Mouse (Mus musculus): Measurements from ENCODE around the gene Wdr75. TPM values are rescaled to one million over a fixed set of nuclear protein-coding genes. Genes with fewer than 3 reads are reported as not detected.

The Wdr75 gene
- polyA plus RNA-seq, 1 experiment, result 26.0 TPM

DNA sequence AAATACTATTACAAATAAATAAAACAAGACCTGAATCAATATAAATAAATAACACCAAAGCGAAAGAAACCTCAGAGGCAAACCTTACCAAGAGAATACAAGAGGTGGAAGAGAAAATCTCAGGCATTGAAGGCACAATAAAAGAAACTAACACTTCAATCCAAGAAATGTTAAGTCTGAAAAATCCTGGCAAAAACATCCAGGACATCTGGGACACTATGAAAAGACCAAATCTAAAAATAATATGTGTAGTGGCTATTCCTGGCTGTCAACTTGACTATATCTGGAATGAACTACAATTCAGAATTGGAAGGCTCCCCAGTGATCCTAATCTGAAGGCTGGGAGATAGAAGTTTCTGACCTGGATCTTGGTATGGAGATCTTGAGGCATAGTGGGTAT, 50.5 kb downstream of the Wdr75 start:
- Histone ChIP-seq H3K4me3 (ENCODE audit: insufficient read depth, poor library complexity, severe bottlenecking) (no peak overlapping the region), H3K36me3 (ENCODE audit: control insufficient read depth, insufficient read depth) (no peaks in the 10 kb centered on the region), H3K27me3 (ENCODE audit: control insufficient read depth, insufficient read depth, insufficient read length) (no peaks in the 10 kb centered on the region), H3K79me3 (ENCODE audit: low read depth) (no peaks in the 10 kb centered on the region), H3K79me2 (ENCODE audit: control insufficient read depth, insufficient read depth) (no peaks in the 10 kb centered on the region), H3ac (ENCODE audit: control insufficient read depth, insufficient read length, low read depth) (no peak overlapping the region)
- no peak for TF ChIP-seq FOSL1 (IDR thresholded peaks at IDR 0.05; ENCODE audit: insufficient read depth, low read length, poor library complexity, severe bottlenecking)
- no peak for TF ChIP-seq CTCF (IDR thresholded peaks at IDR 0.05; ENCODE audit: control insufficient read depth, insufficient read depth, insufficient read length)
- no peak for TF ChIP-seq CEBPB (IDR thresholded peaks at IDR 0.05; ENCODE audit: low read depth)
- TF ChIP-seq MAX (IDR thresholded peaks at IDR 0.05), result no peak

GRCm38 (mm10) chr1:45858038-45858437, 63.1 kb downstream of the Wdr75 start:
- no peaks in the 10 kb centered on the region for H3K79me2 ChIP-seq (ENCODE audit: control insufficient read depth, insufficient read depth)
- no peaks in the 10 kb centered on the region for H3K36me3 ChIP-seq (ENCODE audit: control insufficient read depth, insufficient read depth)
- no peak overlapping the region for H3K4me3 ChIP-seq (ENCODE audit: insufficient read depth, poor library complexity, severe bottlenecking)
- TF ChIP-seq MYOG (IDR thresholded peaks at IDR 0.05; ENCODE audit: control insufficient read depth, extremely low read depth, insufficient read length) (no peak), MAX (IDR thresholded peaks at IDR 0.05) (no peak), CEBPB (IDR thresholded peaks at IDR 0.05; ENCODE audit: low read depth) (no peak), USF1 (IDR thresholded peaks at IDR 0.05; ENCODE audit: low read depth) (no peak), CTCF (IDR thresholded peaks at IDR 0.05; ENCODE audit: control insufficient read depth, insufficient read depth, insufficient read length) (no peak), FOSL1 (IDR thresholded peaks at IDR 0.05; ENCODE audit: insufficient read depth, low read length, poor library complexity, severe bottlenecking) (no peak), MYOD1 (IDR thresholded peaks at IDR 0.05; ENCODE audit: control insufficient read depth, insufficient read length, low read depth) (no peak)
- H3K27me3 ChIP-seq (ENCODE audit: control insufficient read depth, insufficient read depth, insufficient read length), result no peaks in the 10 kb centered on the region
- H3K79me3 ChIP-seq (ENCODE audit: low read depth), result no peaks in the 10 kb centered on the region
- no peak overlapping the region for H3ac ChIP-seq (ENCODE audit: control insufficient read depth, insufficient read length, low read depth)

- Histone ChIP-seq H3K36me3 (ENCODE audit: control insufficient read depth, insufficient read depth) (no peaks in the 10 kb centered on the region), H3K4me3 (ENCODE audit: insufficient read depth, poor library complexity, severe bottlenecking) (no peak overlapping the region), H3K27me3 (ENCODE audit: control insufficient read depth, insufficient read depth, insufficient read length) (no peaks in the 10 kb centered on the region), H3ac (ENCODE audit: control insufficient read depth, insufficient read length, low read depth) (no peak overlapping the region), H3K79me3 (ENCODE audit: low read depth) (no peaks in the 10 kb centered on the region), H3K79me2 (ENCODE audit: control insufficient read depth, insufficient read depth) (no peaks in the 10 kb centered on the region)
- TF ChIP-seq MYOD1 (IDR thresholded peaks at IDR 0.05; ENCODE audit: control insufficient read depth, insufficient read length, low read depth) (no peak), MYOG (IDR thresholded peaks at IDR 0.05; ENCODE audit: control insufficient read depth, extremely low read depth, insufficient read length) (no peak), CEBPB (IDR thresholded peaks at IDR 0.05; ENCODE audit: low read depth) (no peak), FOSL1 (IDR thresholded peaks at IDR 0.05; ENCODE audit: insufficient read depth, low read length, poor library complexity, severe bottlenecking) (no peak), USF1 (IDR thresholded peaks at IDR 0.05; ENCODE audit: low read depth) (no peak), CTCF (IDR thresholded peaks at IDR 0.05; ENCODE audit: control insufficient read depth, insufficient read depth, insufficient read length) (no peak), MAX (IDR thresholded peaks at IDR 0.05) (no peak)
These were observed 65.4 kb downstream of the Wdr75 start for GRCm38 (mm10) chr1:45860349-45860748.

GRCm38 (mm10) chr1:45861162-45861561, 66.2 kb downstream of the Wdr75 start:
- H3K79me3 ChIP-seq (ENCODE audit: low read depth), result no peaks in the 10 kb centered on the region
- no peaks in the 10 kb centered on the region for H3K36me3 ChIP-seq (ENCODE audit: control insufficient read depth, insufficient read depth)
- H3K4me3 ChIP-seq (ENCODE audit: insufficient read depth, poor library complexity, severe bottlenecking), result no peak overlapping the region
- no peaks in the 10 kb centered on the region for H3K79me2 ChIP-seq (ENCODE audit: control insufficient read depth, insufficient read depth)
- no peak overlapping the region for H3ac ChIP-seq (ENCODE audit: control insufficient read depth, insufficient read length, low read depth)
- no peak for TF ChIP-seq FOSL1 (IDR thresholded peaks at IDR 0.05; ENCODE audit: insufficient read depth, low read length, poor library complexity, severe bottlenecking)
- TF ChIP-seq USF1 (IDR thresholded peaks at IDR 0.05; ENCODE audit: low read depth), result no peak
- no peak for TF ChIP-seq MAX (IDR thresholded peaks at IDR 0.05)
- TF ChIP-seq MYOG (IDR thresholded peaks at IDR 0.05; ENCODE audit: control insufficient read depth, extremely low read depth, insufficient read length), result no peak
- TF ChIP-seq CEBPB (IDR thresholded peaks at IDR 0.05; ENCODE audit: low read depth), result no peak
- TF ChIP-seq MYOD1 (IDR thresholded peaks at IDR 0.05; ENCODE audit: control insufficient read depth, insufficient read length, low read depth), result no peak
- TF ChIP-seq CTCF (IDR thresholded peaks at IDR 0.05; ENCODE audit: control insufficient read depth, insufficient read depth, insufficient read length), result no peak
- H3K27me3 ChIP-seq (ENCODE audit: control insufficient read depth, insufficient read depth, insufficient read length), result no peaks in the 10 kb centered on the region

DNA sequence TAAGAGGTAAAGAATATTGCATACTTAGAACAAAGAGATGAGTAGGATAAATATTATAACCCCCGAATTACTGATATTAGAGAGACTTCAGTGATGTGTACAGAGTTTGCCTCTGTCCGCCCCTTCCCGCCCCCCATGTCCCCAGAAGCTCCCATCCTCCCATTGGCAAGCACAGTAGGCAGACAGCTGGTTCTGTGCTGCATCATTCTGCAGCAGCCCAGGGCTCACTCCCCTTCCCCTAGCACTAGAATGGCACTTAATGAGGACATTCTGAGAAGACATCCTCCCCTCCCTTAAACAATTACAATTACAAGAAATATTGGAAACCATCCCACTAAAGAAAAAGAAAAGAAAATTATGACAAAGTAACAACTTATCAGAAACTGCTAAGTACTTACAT, 68.7 kb downstream of the Wdr75 start:
- no peak overlapping the region for H3K4me3 ChIP-seq (ENCODE audit: insufficient read depth, poor library complexity, severe bottlenecking)

GRCm38 (mm10) chr1:45864564-45865014, 69.6 kb downstream of the Wdr75 start:
- Histone ChIP-seq H3K36me3 (ENCODE audit: control insufficient read depth, insufficient read depth) (no peaks in the 10 kb centered on the region), H3K79me2 (ENCODE audit: control insufficient read depth, insufficient read depth) (no peaks in the 10 kb centered on the region), H3K79me3 (ENCODE audit: low read depth) (no peaks in the 10 kb centered on the region), H3ac (ENCODE audit: control insufficient read depth, insufficient read length, low read depth) (no peak overlapping the region), H3K27me3 (ENCODE audit: control insufficient read depth, insufficient read depth, insufficient read length) (no peaks in the 10 kb centered on the region), H3K4me3 (ENCODE audit: insufficient read depth, poor library complexity, severe bottlenecking) (no peak overlapping the region)
- TF ChIP-seq USF1 (IDR thresholded peaks at IDR 0.05; ENCODE audit: low read depth) (no peak), FOSL1 (IDR thresholded peaks at IDR 0.05; ENCODE audit: insufficient read depth, low read length, poor library complexity, severe bottlenecking) (no peak), CEBPB (IDR thresholded peaks at IDR 0.05; ENCODE audit: low read depth) (no peak), CTCF (IDR thresholded peaks at IDR 0.05; ENCODE audit: control insufficient read depth, insufficient read depth, insufficient read length) (no peak), MAX (IDR thresholded peaks at IDR 0.05) (no peak), MYOG (IDR thresholded peaks at IDR 0.05; ENCODE audit: control insufficient read depth, extremely low read depth, insufficient read length) (no peak), MYOD1 (IDR thresholded peaks at IDR 0.05; ENCODE audit: control insufficient read depth, insufficient read length, low read depth) (no peak)

More for the DNA sequence above, 68.7 kb downstream of the Wdr75 start:
- TF ChIP-seq CTCF (IDR thresholded peaks at IDR 0.05; ENCODE audit: control insufficient read depth, insufficient read depth, insufficient read length) (no peak), USF1 (IDR thresholded peaks at IDR 0.05; ENCODE audit: low read depth) (no peak), MYOD1 (IDR thresholded peaks at IDR 0.05; ENCODE audit: control insufficient read depth, insufficient read length, low read depth) (no peak), MAX (IDR thresholded peaks at IDR 0.05) (no peak), MYOG (IDR thresholded peaks at IDR 0.05; ENCODE audit: control insufficient read depth, extremely low read depth, insufficient read length) (no peak), CEBPB (IDR thresholded peaks at IDR 0.05; ENCODE audit: low read depth) (no peak), FOSL1 (IDR thresholded peaks at IDR 0.05; ENCODE audit: insufficient read depth, low read length, poor library complexity, severe bottlenecking) (no peak)
- H3K79me3 ChIP-seq (ENCODE audit: low read depth), result no peaks in the 10 kb centered on the region
- no peaks in the 10 kb centered on the region for H3K36me3 ChIP-seq (ENCODE audit: control insufficient read depth, insufficient read depth)
- no peaks in the 10 kb centered on the region for H3K27me3 ChIP-seq (ENCODE audit: control insufficient read depth, insufficient read depth, insufficient read length)
- no peaks in the 10 kb centered on the region for H3K79me2 ChIP-seq (ENCODE audit: control insufficient read depth, insufficient read depth)
- H3ac ChIP-seq (ENCODE audit: control insufficient read depth, insufficient read length, low read depth), result no peak overlapping the region
